Mouse (Mus musculus) kidney, adult 2 months (tissue): ENCODE data around the gene Erh. TPM values are rescaled to one million over a fixed set of nuclear protein-coding genes. Genes with fewer than 3 reads are reported as not detected.
A peak's percentile ranks its signal among the peaks of the same experiment; 100 is the strongest.

ENCODE experiments used
- DNase-seq: peaks from one replicate; pipeline ENCODE4 v3.0.0; 2021
- H3K27ac ChIP-seq: fragments of 200-500 bp; 2 replicates; pipeline ENCODE4 v1.5.1; 2012; ENCODE audit warnings: low read depth, low read length, control low read depth, inconsistent platforms; ENCODE audit not compliant: insufficient read depth
- H3K27me3 ChIP-seq: fragments of 200-500 bp; replicated peaks from 2 replicates; pipeline ENCODE4 v1.6.1; 2012; ENCODE audit warnings: mild to moderate bottlenecking, moderate library complexity, low read length, inconsistent platforms; ENCODE audit not compliant: control insufficient read depth, insufficient read depth
- H3K36me3 ChIP-seq: fragments of 200-500 bp; 2 replicates; pipeline ENCODE4 v1.6.1; 2012; ENCODE audit warnings: mild to moderate bottlenecking, moderate library complexity, low read length, inconsistent platforms; ENCODE audit not compliant: control insufficient read depth, insufficient read depth
- H3K4me1 ChIP-seq: fragments of 200-500 bp; 2 replicates; pipeline ENCODE4 v1.6.1; 2011; ENCODE audit warnings: low read length; ENCODE audit not compliant: control insufficient read depth, insufficient read depth
- H3K4me3 ChIP-seq: fragments of 200-500 bp; 2 replicates; pipeline ENCODE4 v1.5.1; 2011; ENCODE audit warnings: mild to moderate bottlenecking, low read depth, low read length, control low read depth; ENCODE audit not compliant: insufficient read depth
- CTCF ChIP-seq: fragments of 200-500 bp; conservative IDR thresholded peaks from 2 replicates; pipeline ENCODE4 v1.5.1; 2011; ENCODE audit warnings: low read depth, mild to moderate bottlenecking, control low read depth, low read length, moderate library complexity, mixed read lengths; ENCODE audit not compliant: insufficient read depth, insufficient read length
- POLR2A ChIP-seq: fragments of 200-500 bp; IDR thresholded peaks from one replicate; pipeline ENCODE4 v1.6.1; 2011; ENCODE audit warnings: low read depth, low read length, control low read depth
- WGBS: fragments of 180-500 bp; shearing (Covaris S2); methylation state at CpG from one replicate; pipeline ENCODE4 v1.1.7; 2018; 5-methylcytosine and 5-hydroxymethylcytosine counted together
- polyA plus RNA-seq: library from polyadenylated mRNA; depleted of rRNA; stranded (reverse); fragments of >200 nt; gene quantifications from 2 replicates; pipeline ENCODE4 v1.2.3, GENCODE M21; 2012

Erh gene
- polyA plus RNA-seq, 1 experiment = 36.8 TPM

DNA sequence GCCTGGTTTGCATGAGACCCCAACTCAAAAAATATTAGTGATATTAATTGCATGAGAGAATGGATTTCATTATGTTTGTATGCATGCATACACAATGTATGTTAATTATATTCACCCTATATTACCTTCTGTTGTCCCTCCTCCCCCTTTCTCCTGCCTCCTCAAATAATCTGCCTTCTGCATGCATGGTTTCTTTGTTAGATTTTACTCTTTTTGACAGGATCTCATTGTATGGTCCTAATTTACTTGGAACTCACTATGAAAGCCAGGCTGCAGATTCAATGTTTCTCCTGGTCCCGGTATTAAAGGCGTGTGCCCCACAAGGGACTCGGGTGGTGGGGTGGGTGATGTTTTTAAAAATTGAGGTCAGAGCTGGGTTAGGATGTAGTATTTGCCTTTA, 40.2 kb upstream of the Erh start:
- TF ChIP-seq POLR2A = no peak
- TF ChIP-seq CTCF = no peak
- H3K27ac ChIP-seq = no peak overlapping the region
- WGBS = 98% methylated on average over 3 of the region's 3 CpGs
- no peak for DNase-seq
- H3K4me1 ChIP-seq = no peaks in the 10 kb centered on the region
- no peaks in the 10 kb centered on the region for H3K27me3 ChIP-seq
- H3K36me3 ChIP-seq = no peaks in the 10 kb centered on the region
- no peak overlapping the region for H3K4me3 ChIP-seq

DNA sequence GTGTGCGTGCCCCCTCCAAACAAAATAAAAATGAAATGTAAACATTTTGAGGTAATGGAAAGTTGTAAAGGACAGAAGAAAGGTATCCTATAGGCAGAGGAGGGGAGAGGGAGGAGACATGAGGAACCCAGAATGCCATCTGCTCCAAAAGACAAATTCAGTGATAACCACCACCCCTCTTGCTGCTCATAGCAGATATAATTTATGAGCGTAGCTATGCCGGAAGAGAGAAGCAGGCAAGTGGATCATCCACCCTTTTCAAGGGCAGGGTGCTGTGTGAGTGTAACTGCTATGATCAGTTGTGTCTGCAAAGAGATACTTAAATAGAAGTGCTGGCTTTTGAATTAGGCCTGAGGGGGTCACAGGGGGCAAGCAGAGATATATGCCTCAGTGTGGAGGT, 39.4 kb upstream of the Erh start:
- WGBS = 87% methylated on average over 3 of the region's 3 CpGs
- Histone ChIP-seq H3K27ac (no peak overlapping the region), H3K4me1 (no peaks in the 10 kb centered on the region), H3K27me3 (no peaks in the 10 kb centered on the region), H3K36me3 (peaks cover 2% of the 10 kb centered on the region), H3K4me3 (no peak overlapping the region)
- DNase-seq = no peak
- no peak for TF ChIP-seq POLR2A
- no peak for TF ChIP-seq CTCF

DNA sequence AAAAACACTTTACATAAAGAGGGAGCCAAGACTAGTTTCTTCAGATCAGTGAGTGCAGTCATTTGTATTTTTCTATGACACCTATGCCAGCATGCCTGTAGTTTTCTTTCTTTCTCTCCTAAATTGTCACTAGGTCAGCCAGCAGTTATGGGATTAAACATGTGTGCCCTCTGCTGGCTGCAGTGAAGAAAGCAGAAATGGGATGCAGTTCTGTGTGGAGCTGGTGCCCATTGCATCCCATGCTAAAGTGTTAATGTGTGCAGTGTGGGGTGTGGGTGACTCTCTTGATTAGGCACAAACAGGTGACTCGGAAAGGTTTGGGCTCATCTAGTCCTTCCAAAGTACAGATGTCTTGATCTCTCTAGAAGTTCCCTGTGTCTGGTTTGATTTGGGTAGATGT, 37.2 kb upstream of the Erh start:
- TF ChIP-seq POLR2A = no peak
- TF ChIP-seq CTCF = peak; percentile 64
- WGBS = 91% methylated on average over 1 of the region's 1 CpGs
- Histone ChIP-seq H3K4me1 (no peaks in the 10 kb centered on the region), H3K4me3 (no peak overlapping the region), H3K36me3 (peaks cover 2% of the 10 kb centered on the region), H3K27me3 (no peaks in the 10 kb centered on the region), H3K27ac (no peak overlapping the region)
- DNase-seq = peak; percentile 45

DNA sequence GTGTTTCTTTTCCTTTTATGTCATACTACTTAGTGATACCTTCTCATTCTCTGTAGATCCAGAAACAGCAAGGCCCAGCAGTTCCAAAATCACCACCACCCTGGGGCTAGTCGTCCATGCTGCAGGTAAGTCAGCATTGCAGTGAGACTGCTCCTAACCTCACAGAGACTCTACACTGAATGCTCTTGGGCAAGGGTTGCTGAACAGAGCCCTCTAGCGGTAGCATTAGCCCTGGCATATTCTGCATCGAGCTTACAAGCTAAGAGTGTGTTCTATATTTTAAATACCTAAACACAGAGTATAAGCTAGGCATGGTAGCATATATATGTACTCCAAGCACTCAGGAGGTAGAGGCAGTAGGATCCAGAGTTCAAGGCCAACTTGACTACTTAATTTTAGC, 29.0 kb upstream of the Erh start:
- no peak for TF ChIP-seq POLR2A
- peak; percentile 84 for TF ChIP-seq CTCF
- 10% methylated on average over 3 of the region's 3 CpGs for WGBS

DNA sequence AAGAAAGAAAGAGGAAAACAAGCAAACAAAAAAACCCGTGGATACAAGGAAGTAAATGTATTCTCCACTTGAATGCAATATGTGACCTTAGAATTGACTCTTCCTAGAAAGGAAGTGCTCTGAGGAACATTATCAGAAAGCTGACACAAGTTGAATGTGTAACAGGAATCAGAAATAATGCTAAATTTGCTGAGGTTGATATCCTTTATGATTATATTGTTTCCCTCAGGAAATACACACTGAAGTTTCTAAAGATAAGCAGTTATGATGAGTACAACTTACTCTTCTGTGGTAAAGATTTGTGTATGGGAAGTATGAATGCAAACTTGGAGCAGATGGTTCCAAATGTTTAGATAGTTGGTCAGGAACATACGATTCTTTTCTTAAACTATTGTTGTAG, 24.2 kb upstream of the Erh start:
- H3K4me1 ChIP-seq = no peaks in the 10 kb centered on the region
- H3K4me3 ChIP-seq = no peak overlapping the region
- H3K36me3 ChIP-seq = peaks cover 2% of the 10 kb centered on the region
- TF ChIP-seq POLR2A (no peak), CTCF (no peak)
- no peak overlapping the region for H3K27ac ChIP-seq
- WGBS = 76% methylated on average over 2 of the region's 2 CpGs
- H3K27me3 ChIP-seq = no peaks in the 10 kb centered on the region
- no peak for DNase-seq

More for the DNA sequence above, 29.0 kb upstream of the Erh start:
- Histone ChIP-seq H3K27me3 (no peaks in the 10 kb centered on the region), H3K36me3 (peaks cover 3% of the 10 kb centered on the region), H3K4me1 (no peaks in the 10 kb centered on the region), H3K4me3 (no peak overlapping the region), H3K27ac (no peak overlapping the region)
- DNase-seq = peak; percentile 66

DNA sequence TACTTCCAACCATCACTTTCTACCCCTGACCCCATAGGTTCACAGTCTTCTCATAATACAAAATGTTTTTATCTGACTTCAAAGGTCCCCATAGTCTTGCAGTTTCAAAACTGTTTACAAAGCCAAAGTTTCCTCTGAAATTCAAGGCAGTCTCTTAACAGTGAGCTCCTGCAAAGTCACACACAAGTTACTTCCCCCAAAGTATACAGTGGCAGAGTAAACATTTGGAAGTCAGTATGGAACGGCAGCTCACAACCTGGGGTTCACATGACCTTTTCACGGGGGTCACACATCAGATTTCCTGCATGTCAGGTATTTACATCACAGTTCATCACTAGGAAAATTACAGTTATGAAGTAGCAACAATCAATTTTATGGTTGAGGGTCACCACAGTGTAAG, 19.8 kb upstream of the Erh start:
- 52% methylated on average over 2 of the region's 2 CpGs for WGBS
- H3K4me1 ChIP-seq = no peaks in the 10 kb centered on the region
- no peaks in the 10 kb centered on the region for H3K27me3 ChIP-seq
- no peak overlapping the region for H3K4me3 ChIP-seq
- H3K36me3 ChIP-seq = peaks cover 1% of the 10 kb centered on the region
- H3K27ac ChIP-seq = no peak overlapping the region
- no peak for TF ChIP-seq CTCF
- no peak for TF ChIP-seq POLR2A
- DNase-seq = no peak

DNA sequence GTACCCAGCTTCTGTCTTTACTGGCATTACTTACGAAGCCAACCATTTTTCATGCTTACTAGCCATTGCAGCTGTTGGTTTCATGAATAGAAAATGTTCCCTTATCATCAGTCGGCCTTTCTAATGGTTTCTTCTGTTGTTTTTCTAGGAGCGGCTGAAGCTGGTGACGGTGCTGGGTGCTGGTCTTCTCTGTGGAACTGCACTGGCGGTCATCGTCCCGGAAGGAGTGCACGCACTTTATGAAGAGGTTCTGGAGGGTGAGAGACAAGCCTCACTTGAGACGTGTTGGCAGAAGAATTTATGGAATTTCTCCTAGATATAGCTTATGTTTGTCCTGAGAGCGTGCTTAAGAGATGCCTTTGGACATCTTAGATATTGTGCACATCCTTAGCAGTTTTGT, 18.2 kb upstream of the Erh start:
- TF ChIP-seq CTCF (no peak), POLR2A (no peak)
- no peaks in the 10 kb centered on the region for H3K27me3 ChIP-seq
- no peak for DNase-seq
- H3K36me3 ChIP-seq = peaks cover 1% of the 10 kb centered on the region; the same call in 1 of the 2 replicates
- no peak overlapping the region for H3K27ac ChIP-seq
- no peak overlapping the region for H3K4me3 ChIP-seq
- H3K4me1 ChIP-seq = no peaks in the 10 kb centered on the region
- 87% methylated on average over 10 of the region's 10 CpGs for WGBS

DNA sequence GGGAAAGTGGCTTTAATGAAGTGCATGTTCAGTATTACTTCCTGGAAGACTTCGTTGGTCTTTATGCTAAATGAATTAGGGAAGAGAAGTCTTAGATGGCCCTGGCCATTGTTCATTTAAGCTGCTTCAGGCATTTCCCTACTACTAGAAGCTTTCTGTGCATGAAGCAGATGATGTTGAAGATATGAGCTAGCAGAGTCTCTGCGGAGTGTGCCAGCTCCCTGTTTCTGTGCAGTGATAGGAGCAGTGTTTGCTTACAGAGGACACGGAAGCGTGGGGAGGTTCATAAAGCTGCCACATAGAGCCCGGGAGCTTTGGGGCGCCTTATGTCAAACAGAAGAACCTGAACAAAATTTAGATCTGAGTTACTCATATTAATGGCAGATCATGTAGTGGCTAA, 14.5 kb upstream of the Erh start:
- H3K27ac ChIP-seq = no peak overlapping the region
- WGBS = 67% methylated on average over 6 of the region's 6 CpGs
- TF ChIP-seq CTCF = no peak
- TF ChIP-seq POLR2A = no peak

More for the DNA sequence above, 14.5 kb upstream of the Erh start:
- Histone ChIP-seq H3K27me3 (no peaks in the 10 kb centered on the region), H3K4me3 (no peak overlapping the region), H3K36me3 (0 out of 2 replicates have a peak, but pooled peaks cover 1% of the 10 kb centered on the region), H3K4me1 (peaks cover 5% of the 10 kb centered on the region)
- no peak for DNase-seq
